Mouse (Mus musculus) ovary, postnatal 10 days (tissue): ENCODE data around the gene Slc39a3.
"Not testable (repeated sequence)": the region's sequence is repeated elsewhere in the genome, so short reads cannot be mapped to it uniquely, and the experiment has no call there.

Experiments used
- DNase-seq: peaks from one replicate; pipeline ENCODE4 v3.0.0; 2022; ENCODE audit warnings: low spot score

The Slc39a3 gene

GRCm38 (mm10) chr10:81045246-81045645, 8.0 kb upstream of the Slc39a3 start:
- not testable (repeated sequence) for DNase-seq

GRCm38 (mm10) chr10:81041458-81042175, 4.4 kb upstream of the Slc39a3 start:
- no peak for DNase-seq

- no peak for DNase-seq
Observed at GRCm38 (mm10) chr10:81036251-81036650, 975 bp downstream of the Slc39a3 start.

- no peak for DNase-seq
Observed at GRCm38 (mm10) chr10:81033586-81033985, 3.6 kb downstream of the Slc39a3 start.

- no peak for DNase-seq
Observed at GRCm38 (mm10) chr10:81029031-81029430, 8.2 kb downstream of the Slc39a3 start.

- DNase-seq: no peak
Observed at GRCm38 (mm10) chr10:81028219-81028618, 9.0 kb downstream of the Slc39a3 start.

- no peak for DNase-seq
Observed at GRCm38 (mm10) chr10:81027331-81027730, 9.9 kb downstream of the Slc39a3 start.

- DNase-seq: no peak
Observed at GRCm38 (mm10) chr10:81026857-81027256, 10.4 kb downstream of the Slc39a3 start.

GRCm38 (mm10) chr10:81025639-81026275, 11.5 kb downstream of the Slc39a3 start, which contains the start of gene Diras1:
TSS of gene Diras1 (minus strand) at chr10:81025662.
- DNase-seq: no peak

- no peak for DNase-seq
Observed at GRCm38 (mm10) chr10:81025047-81025621, 12.1 kb downstream of the Slc39a3 start.

GRCm38 (mm10) chr10:81024346-81024937, 12.8 kb downstream of the Slc39a3 start:
- DNase-seq: no peak

GRCm38 (mm10) chr10:81022744-81023143, 14.5 kb downstream of the Slc39a3 start:
- no peak for DNase-seq

- no peak for DNase-seq
Observed at GRCm38 (mm10) chr10:81021547-81022110, 15.6 kb downstream of the Slc39a3 start.

GRCm38 (mm10) chr10:81020207-81020606, 17.0 kb downstream of the Slc39a3 start:
- no peak for DNase-seq

- DNase-seq: no peak
Observed at GRCm38 (mm10) chr10:81019687-81020086, 17.5 kb downstream of the Slc39a3 start.

- no peak for DNase-seq
Observed at GRCm38 (mm10) chr10:81018326-81018725, 18.9 kb downstream of the Slc39a3 start.

GRCm38 (mm10) chr10:81016645-81017044, 20.6 kb downstream of the Slc39a3 start:
- no peak for DNase-seq

GRCm38 (mm10) chr10:81015666-81016065, 21.6 kb downstream of the Slc39a3 start:
- DNase-seq: no peak

GRCm38 (mm10) chr10:81014393-81015384, 22.5 kb downstream of the Slc39a3 start, which contains the start of gene Gng7:
TSS of gene Gng7 (minus strand) at chr10:81014945.
- peak; percentile 85 for DNase-seq

GRCm38 (mm10) chr10:81010851-81011250, 26.4 kb downstream of the Slc39a3 start:
- DNase-seq: no peak

GRCm38 (mm10) chr10:81007240-81007639, 30.0 kb downstream of the Slc39a3 start:
- DNase-seq: no peak
